Mouse (Mus musculus) limb, embryonic 15.5 days (tissue): ENCODE results near the gene Prr13. TPM values are rescaled to one million over a fixed set of nuclear protein-coding genes. Genes with fewer than 3 reads are reported as not detected.

ENCODE experiments used
- ATAC-seq: fragments of 200-750 bp; cut with Nextera tagmentation; 2 replicates; pipeline ENCODE4 v1.8.0; 2017; ENCODE audit warnings: low read depth, moderate TSS enrichment; ENCODE audit not compliant: insufficient number of reproducible peaks, low FRiP score, low TSS enrichment
- H3K27ac ChIP-seq: fragments of 300-500 bp; sonication (generic); 2 replicates; pipeline ENCODE4 v1.5.1; 2015; ENCODE audit warnings: moderate library complexity, mild to moderate bottlenecking, inconsistent platforms
- H3K27me3 ChIP-seq: fragments of 300-500 bp; sonication (generic); 2 replicates; pipeline ENCODE4 v1.6.1; 2015; ENCODE audit warnings: inconsistent platforms
- H3K36me3 ChIP-seq: fragments of 300-500 bp; sonication (generic); 2 replicates; pipeline ENCODE4 v1.6.1; 2015; ENCODE audit warnings: inconsistent platforms
- H3K4me1 ChIP-seq: fragments of 300-500 bp; sonication (generic); 2 replicates; pipeline ENCODE4 v1.6.1; 2015; ENCODE audit warnings: inconsistent platforms
- H3K4me2 ChIP-seq: fragments of 300-500 bp; sonication (generic); 2 replicates; pipeline ENCODE4 v1.6.1; 2015; ENCODE audit warnings: mild to moderate bottlenecking, inconsistent platforms
- H3K4me3 ChIP-seq: fragments of 300-500 bp; sonication (generic); 2 replicates; pipeline ENCODE4 v1.5.1; 2015; ENCODE audit warnings: mild to moderate bottlenecking, inconsistent platforms
- H3K9ac ChIP-seq: fragments of 300-500 bp; sonication (generic); 2 replicates; pipeline ENCODE4 v1.6.1; 2015; ENCODE audit warnings: inconsistent platforms
- H3K9me3 ChIP-seq: fragments of 300-500 bp; sonication (generic); 2 replicates; pipeline ENCODE4 v1.6.1; 2016; ENCODE audit warnings: inconsistent platforms
- WGBS: fragments of 180-500 bp; shearing (Covaris S2); methylation state at CpG from one replicate; pipeline ENCODE4 v1.1.7; 2015; 5-methylcytosine and 5-hydroxymethylcytosine counted together
- polyA plus RNA-seq: library from polyadenylated mRNA; unstranded; fragments of >200 nt; fragmentation: Nextera tagmentation; extraction: Ambion mirVana; gene quantifications from 2 replicates; pipeline ENCODE4 v1.2.1, GENCODE M21; 2015

Gene Prr13
- polyA plus RNA-seq, 1 experiment from 2014 or later, result 72.0 TPM

GRCm38 (mm10) chr15:102445146-102445545 is 13.7 kb upstream of the Prr13 start, which contains the start of gene Amhr2:
Gene Amhr2, plus strand, starts transcription at chr15:102445367.
- Histone ChIP-seq H3K9me3 (no peaks in the 10 kb centered on the region), H3K4me3 (no peak within 1 kb of the TSS), H3K9ac (no peak within 1 kb of the TSS), H3K4me1 (no peaks in the 10 kb centered on the region), H3K27ac (no peak within 1 kb of the TSS), H3K4me2 (no peak within 1 kb of the TSS), H3K27me3 (no peaks in the 10 kb centered on the region), H3K36me3 (no peaks in the 10 kb centered on the region)
- ATAC-seq, result no peak
- WGBS, result 65% methylated on average over 8 of the region's 8 CpGs

- no peaks in the 10 kb centered on the region for H3K27me3 ChIP-seq
- no peaks in the 10 kb centered on the region for H3K36me3 ChIP-seq
- H3K9me3 ChIP-seq, result no peaks in the 10 kb centered on the region
- ATAC-seq, result no peak
- H3K4me2 ChIP-seq, result no peak overlapping the region
- no peak overlapping the region for H3K4me3 ChIP-seq
- WGBS, result 49% methylated on average over 5 of the region's 6 CpGs
- H3K9ac ChIP-seq, result no peak overlapping the region
- no peaks in the 10 kb centered on the region for H3K4me1 ChIP-seq
- H3K27ac ChIP-seq, result no peak overlapping the region
These were observed 12.4 kb upstream of the Prr13 start for GRCm38 (mm10) chr15:102446448-102446847.

GRCm38 (mm10) chr15:102449366-102449765 is 9.5 kb upstream of the Prr13 start:
- Histone ChIP-seq H3K4me3 (no peak overlapping the region), H3K27ac (no peak overlapping the region), H3K4me1 (no peaks in the 10 kb centered on the region), H3K9me3 (no peaks in the 10 kb centered on the region), H3K36me3 (no peaks in the 10 kb centered on the region), H3K9ac (no peak overlapping the region), H3K4me2 (no peak overlapping the region), H3K27me3 (no peaks in the 10 kb centered on the region)
- ATAC-seq, result no peak
- WGBS, result 42% methylated on average over 8 of the region's 8 CpGs

- Histone ChIP-seq H3K9ac (no peak overlapping the region), H3K27ac (no peak overlapping the region), H3K4me1 (no peaks in the 10 kb centered on the region), H3K36me3 (no peaks in the 10 kb centered on the region), H3K27me3 (no peaks in the 10 kb centered on the region), H3K9me3 (no peaks in the 10 kb centered on the region), H3K4me2 (no peak overlapping the region), H3K4me3 (no peak overlapping the region)
- no peak for ATAC-seq
- WGBS, result 38% methylated on average over 7 of the region's 7 CpGs
These were observed 7.9 kb upstream of the Prr13 start for GRCm38 (mm10) chr15:102450928-102451327.

GRCm38 (mm10) chr15:102451666-102452430 is 7.0 kb upstream of the Prr13 start:
- H3K9me3 ChIP-seq, result no peaks in the 10 kb centered on the region
- H3K27ac ChIP-seq, result no peak overlapping the region
- no peaks in the 10 kb centered on the region for H3K27me3 ChIP-seq
- no peak overlapping the region for H3K4me3 ChIP-seq
- no peak overlapping the region for H3K9ac ChIP-seq
- H3K4me2 ChIP-seq, result no peak overlapping the region
- ATAC-seq, result no peak
- WGBS, result 78% methylated on average over 26 of the region's 26 CpGs
- H3K4me1 ChIP-seq, result no peaks in the 10 kb centered on the region
- no peaks in the 10 kb centered on the region for H3K36me3 ChIP-seq

GRCm38 (mm10) chr15:102455993-102456392 is 2.8 kb upstream of the Prr13 start:
- no peak for ATAC-seq
- H3K27ac ChIP-seq, result no peak overlapping the region
- H3K4me1 ChIP-seq, result peaks cover 12% of the 10 kb centered on the region
- no peak overlapping the region for H3K4me2 ChIP-seq
- H3K36me3 ChIP-seq, result no peaks in the 10 kb centered on the region
- H3K4me3 ChIP-seq, result no peak overlapping the region
- no peaks in the 10 kb centered on the region for H3K27me3 ChIP-seq
- WGBS, result 36% methylated on average over 6 of the region's 6 CpGs
- no peaks in the 10 kb centered on the region for H3K9me3 ChIP-seq
- no peak overlapping the region for H3K9ac ChIP-seq

- Histone ChIP-seq H3K9ac (no peak overlapping the region), H3K4me2 (peak overlapping the region; percentile 55), H3K4me3 (peak overlapping the region; percentile 44), H3K27ac (no peak overlapping the region), H3K27me3 (no peaks in the 10 kb centered on the region), H3K36me3 (0 out of 2 replicates have a peak, but pooled peaks cover 5% of the 10 kb centered on the region), H3K4me1 (peaks cover 12% of the 10 kb centered on the region), H3K9me3 (no peaks in the 10 kb centered on the region)
- no peak for ATAC-seq
- WGBS, result 82% methylated on average over 5 of the region's 5 CpGs
These were observed 635 bp upstream of the Prr13 start for GRCm38 (mm10) chr15:102458050-102458736.

GRCm38 (mm10) chr15:102459381-102459780 is 553 bp downstream of the Prr13 start:
- H3K27ac ChIP-seq, result no peak overlapping the region
- H3K4me1 ChIP-seq, result peaks cover 12% of the 10 kb centered on the region
- H3K36me3 ChIP-seq, result 0 out of 2 replicates have a peak, but pooled peaks cover 5% of the 10 kb centered on the region
- no peaks in the 10 kb centered on the region for H3K9me3 ChIP-seq
- H3K4me3 ChIP-seq, result peak overlapping the region; percentile 44
- H3K27me3 ChIP-seq, result no peaks in the 10 kb centered on the region
- peak overlapping the region; percentile 55 for H3K4me2 ChIP-seq
- no peak for ATAC-seq
- no peak overlapping the region for H3K9ac ChIP-seq
- 33% methylated on average over 6 of the region's 6 CpGs for WGBS

DNA sequence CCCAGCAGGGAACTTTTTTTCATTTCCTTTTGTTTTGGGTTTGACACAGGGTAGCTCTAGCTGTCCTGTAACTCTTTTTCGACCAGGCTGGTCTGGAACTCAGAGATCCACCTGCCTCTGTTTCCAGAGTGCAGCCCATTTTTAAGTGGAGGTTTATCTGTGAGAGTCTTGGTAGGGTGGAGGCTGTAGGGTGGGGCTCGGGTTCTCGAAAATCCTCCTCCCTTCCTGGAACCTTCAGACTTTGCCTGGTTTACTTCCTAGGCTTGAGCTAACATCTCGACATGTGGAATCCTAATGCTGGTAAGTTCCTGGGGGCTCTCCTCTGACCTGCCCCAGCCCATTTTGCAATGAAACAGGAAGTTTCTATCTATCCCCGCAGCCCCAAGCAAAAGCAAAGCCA is 1.0 kb downstream of the Prr13 start:
- H3K27me3 ChIP-seq, result no peaks in the 10 kb centered on the region
- H3K4me2 ChIP-seq, result peak overlapping the region; percentile 55
- peaks cover 12% of the 10 kb centered on the region for H3K4me1 ChIP-seq
- H3K9me3 ChIP-seq, result no peaks in the 10 kb centered on the region
- H3K4me3 ChIP-seq, result peak overlapping the region; percentile 44; the same call in 1 of the 2 replicates
- WGBS, result 58% methylated on average over 5 of the region's 5 CpGs
- H3K36me3 ChIP-seq, result 0 out of 2 replicates have a peak, but pooled peaks cover 5% of the 10 kb centered on the region
- H3K9ac ChIP-seq, result no peak overlapping the region
- no peak overlapping the region for H3K27ac ChIP-seq
- no peak for ATAC-seq

GRCm38 (mm10) chr15:102460409-102460808 is 1.6 kb downstream of the Prr13 start:
- no peaks in the 10 kb centered on the region for H3K27me3 ChIP-seq
- no peak overlapping the region for H3K27ac ChIP-seq
- H3K9me3 ChIP-seq, result no peaks in the 10 kb centered on the region
- WGBS, result 83% methylated on average over 12 of the region's 12 CpGs
- 0 out of 2 replicates have a peak, but pooled peaks cover 5% of the 10 kb centered on the region for H3K36me3 ChIP-seq
- no peak overlapping the region for H3K9ac ChIP-seq
- no peak overlapping the region for H3K4me3 ChIP-seq
- H3K4me1 ChIP-seq, result peaks cover 12% of the 10 kb centered on the region
- H3K4me2 ChIP-seq, result no peak overlapping the region
- no peak for ATAC-seq

DNA sequence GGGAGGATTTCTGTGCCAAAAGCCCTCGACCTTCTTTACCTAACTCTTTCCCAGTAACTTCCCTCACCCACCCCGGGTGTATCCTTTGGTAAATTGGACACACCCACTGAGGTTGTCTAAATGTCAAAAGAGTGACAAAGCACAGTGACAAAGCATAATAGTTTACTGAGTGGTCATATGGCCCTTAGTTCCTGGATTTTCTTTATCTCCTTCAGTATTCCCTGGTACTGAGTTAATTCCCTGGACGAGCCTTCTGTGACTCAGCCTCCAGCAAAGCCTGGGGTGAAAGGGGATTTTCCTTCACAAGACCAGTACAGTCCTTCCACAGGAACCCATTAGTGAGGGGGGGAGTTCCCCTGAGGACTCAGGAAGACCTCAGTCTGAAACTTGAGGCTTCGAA is 2.1 kb downstream of the Prr13 start:
- Histone ChIP-seq H3K4me2 (no peak overlapping the region), H3K9me3 (no peaks in the 10 kb centered on the region), H3K36me3 (0 out of 2 replicates have a peak, but pooled peaks cover 5% of the 10 kb centered on the region), H3K27me3 (no peaks in the 10 kb centered on the region), H3K27ac (no peak overlapping the region), H3K9ac (no peak overlapping the region), H3K4me1 (peaks cover 12% of the 10 kb centered on the region), H3K4me3 (no peak overlapping the region)
- WGBS, result 65% methylated on average over 4 of the region's 4 CpGs
- ATAC-seq, result no peak

DNA sequence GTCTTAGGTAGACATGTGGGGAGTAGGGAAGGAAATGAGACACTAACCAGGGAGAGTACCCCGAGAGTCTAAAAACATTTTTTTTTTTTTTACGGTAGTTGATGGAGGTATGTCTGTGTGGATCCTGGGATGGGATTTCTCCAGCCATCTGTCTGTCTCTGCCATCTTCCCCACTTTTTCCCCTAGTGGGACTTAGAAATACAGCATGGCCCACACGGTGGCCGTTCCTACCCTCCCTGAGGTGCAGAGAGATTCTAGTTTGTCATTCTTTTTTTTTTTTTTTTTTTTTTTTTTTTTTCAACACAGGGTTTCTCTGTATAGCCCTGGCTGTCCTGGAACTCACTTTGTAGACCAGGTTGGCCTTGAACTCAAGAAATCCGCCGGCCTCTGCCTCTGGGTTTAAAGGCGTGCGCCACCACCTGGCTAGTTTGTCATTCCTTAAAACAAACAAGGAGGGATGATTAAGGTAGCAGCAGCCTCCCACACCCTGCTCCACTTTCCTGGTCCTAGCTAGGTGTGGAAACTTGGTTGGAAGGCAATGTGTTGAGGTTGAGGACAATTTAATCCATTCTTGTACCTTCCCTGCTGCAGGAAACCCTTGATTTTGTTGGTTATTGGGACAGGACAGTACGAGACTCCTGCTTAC is 2.7 kb downstream of the Prr13 start:
- Histone ChIP-seq H3K9me3 (no peaks in the 10 kb centered on the region), H3K36me3 (0 out of 2 replicates have a peak, but pooled peaks cover 5% of the 10 kb centered on the region), H3K4me1 (peaks cover 12% of the 10 kb centered on the region), H3K4me3 (no peak overlapping the region), H3K9ac (no peak overlapping the region), H3K27me3 (no peaks in the 10 kb centered on the region), H3K27ac (no peak overlapping the region), H3K4me2 (no peak overlapping the region)
- 78% methylated on average over 9 of the region's 9 CpGs for WGBS
- ATAC-seq, result no peak
